Mouse (Mus musculus) MEL (cell line): ENCODE measurements around the gene C1qc. TPM values are rescaled to one million over a fixed set of nuclear protein-coding genes. Genes with fewer than 3 reads are reported as not detected.

Source experiments
- DNase-seq: peaks from one replicate; pipeline ENCODE4 v3.0.0; 2011; ENCODE audit warnings: low read depth, low spot score
- H3K27ac ChIP-seq: 2 replicates; pipeline ENCODE4 v1.5.1; 2012; ENCODE audit warnings: low read depth, mild to moderate bottlenecking, control low read depth, low read length, moderate library complexity; ENCODE audit not compliant: control insufficient read depth
- H3K27me3 ChIP-seq, 2 experiments: fragments of 150-350 bp in 1 of 2; sonication (generic) in 1 of 2; 2 replicates each; pipeline ENCODE4 v1.6.1; 2012; ENCODE audit warnings: low read length in 2 of 2, mild to moderate bottlenecking in 2 of 2, improper control_type of control experiment in 1 of 2, moderate library complexity in 1 of 2; ENCODE audit not compliant: insufficient read depth in 2 of 2, control insufficient read depth in 1 of 2
- H3K36me3 ChIP-seq, 2 experiments: 2 replicates each; pipeline ENCODE4 v1.6.1; 2012 to 2014; ENCODE audit warnings: low read length in 2 of 2, improper control_type of control experiment in 1 of 2, inconsistent platforms in 1 of 2, mild to moderate bottlenecking in 1 of 2; ENCODE audit not compliant: insufficient read depth in 2 of 2, control insufficient read depth in 1 of 2
- H3K4me1 ChIP-seq, 2 experiments: fragments of 150-350 bp in 1 of 2; sonication (generic) in 1 of 2; 2 replicates each; pipeline ENCODE4 v1.6.1; 2012; ENCODE audit warnings: low read length in 2 of 2, improper control_type of control experiment in 1 of 2, mild to moderate bottlenecking in 1 of 2; ENCODE audit not compliant: insufficient read depth in 2 of 2, control insufficient read depth in 1 of 2
- H3K4me3 ChIP-seq, 2 experiments: fragments of 150-350 bp in 1 of 2; sonication (generic) in 1 of 2; 2 replicates each; pipeline ENCODE4 v1.5.1; 2012; ENCODE audit warnings: low read depth in 2 of 2, low read length in 2 of 2, mild to moderate bottlenecking in 2 of 2, moderate library complexity in 2 of 2, control low read depth in 1 of 2, improper control_type of control experiment in 1 of 2; ENCODE audit not compliant: control insufficient read depth in 1 of 2, insufficient read depth in 1 of 2
- H3K79me2 ChIP-seq: 2 replicates; pipeline ENCODE4 v1.6.1; 2012; ENCODE audit warnings: mild to moderate bottlenecking, low read length, moderate library complexity; ENCODE audit not compliant: control insufficient read depth, poor library complexity, insufficient read depth
- H3K9ac ChIP-seq: 2 replicates; pipeline ENCODE4 v1.6.1; 2012; ENCODE audit warnings: low read depth, mild to moderate bottlenecking, control low read depth, low read length, moderate library complexity; ENCODE audit not compliant: control insufficient read depth, poor library complexity, severe bottlenecking
- H3K9me3 ChIP-seq: fragments of 150-350 bp; sonication (generic); replicated peaks from 2 replicates; pipeline ENCODE4 v1.6.1; 2012; ENCODE audit warnings: mild to moderate bottlenecking, low read length, improper control_type of control experiment, moderate library complexity; ENCODE audit not compliant: insufficient read depth
- CHD1 ChIP-seq: IDR thresholded peaks from 2 replicates; pipeline ENCODE4 v1.6.1; 2012; ENCODE audit warnings: low read depth, mild to moderate bottlenecking, inconsistent platforms, low read length, improper control_type of control experiment
- CTCF ChIP-seq, 3 experiments: IDR thresholded peaks in 2 of 3; conservative IDR thresholded peaks in 1 of 3; 2 replicates each; pipeline ENCODE4 v1.5.1; 2011 to 2012; ENCODE audit warnings: low read length in 3 of 3, low read depth in 2 of 3, mild to moderate bottlenecking in 2 of 3, improper control_type of control experiment in 1 of 3, inconsistent platforms in 1 of 3, mixed read lengths in 1 of 3, moderate library complexity in 1 of 3; ENCODE audit not compliant: control insufficient read depth in 1 of 3, insufficient read depth in 1 of 3, poor library complexity in 1 of 3, severe bottlenecking in 1 of 3
- EP300 ChIP-seq, 2 experiments: IDR thresholded peaks; 2 replicates each; pipeline ENCODE4 v1.6.1; 2011; ENCODE audit warnings: improper control_type of control experiment in 2 of 2, low read length in 2 of 2, low read depth in 1 of 2, mild to moderate bottlenecking in 1 of 2
- KAT2A ChIP-seq: conservative IDR thresholded peaks from 2 replicates; pipeline ENCODE4 v1.6.1; 2012; ENCODE audit warnings: low read depth, low read length, improper control_type of control experiment, inconsistent platforms
- MEF2A ChIP-seq: IDR thresholded peaks from 2 replicates; pipeline ENCODE4 v1.6.1; 2014; ENCODE audit warnings: low read depth, mild to moderate bottlenecking, inconsistent platforms, low read length, improper control_type of control experiment; ENCODE audit not compliant: poor library complexity, insufficient replicate concordance, severe bottlenecking; ENCODE audit errors: extremely low read depth
- MXI1 ChIP-seq: IDR thresholded peaks from 2 replicates; pipeline ENCODE4 v1.6.1; 2011; ENCODE audit warnings: mild to moderate bottlenecking, low read depth, low read length, improper control_type of control experiment
- MYC ChIP-seq: IDR thresholded peaks from 2 replicates; pipeline ENCODE4 v1.6.1; 2011; ENCODE audit warnings: low read depth, mild to moderate bottlenecking, low read length, improper control_type of control experiment, moderate library complexity
- NELFE ChIP-seq: IDR thresholded peaks from 2 replicates; pipeline ENCODE4 v1.6.1; 2011; ENCODE audit warnings: low read depth, low read length, improper control_type of control experiment
- NRF1 ChIP-seq: IDR thresholded peaks from 2 replicates; pipeline ENCODE4 v1.6.1; 2014; ENCODE audit warnings: low read depth, mild to moderate bottlenecking, inconsistent platforms, low read length, improper control_type of control experiment, moderate library complexity; ENCODE audit not compliant: poor library complexity, insufficient read depth, severe bottlenecking
- POLR2A ChIP-seq, 2 experiments: IDR thresholded peaks; 2 replicates each; pipeline ENCODE4 v1.6.1; 2011 to 2012; ENCODE audit warnings: low read length in 2 of 2, mild to moderate bottlenecking in 2 of 2, control low read depth in 1 of 2, improper control_type of control experiment in 1 of 2, low read depth in 1 of 2, moderate library complexity in 1 of 2; ENCODE audit not compliant: control insufficient read depth in 1 of 2, insufficient read depth in 1 of 2, poor library complexity in 1 of 2
- POLR2AphosphoS2 ChIP-seq: IDR thresholded peaks from 2 replicates; pipeline ENCODE4 v1.6.1; 2011; ENCODE audit warnings: low read length, improper control_type of control experiment
- POLR2AphosphoS5 ChIP-seq: IDR thresholded peaks from 2 replicates; pipeline ENCODE4 v1.6.1; 2012; ENCODE audit warnings: low read depth, borderline replicate concordance, mild to moderate bottlenecking, inconsistent platforms, low read length, moderate library complexity, mixed read lengths
- RCOR1 ChIP-seq: IDR thresholded peaks from 2 replicates; pipeline ENCODE4 v1.6.1; 2012; ENCODE audit warnings: low read depth, mild to moderate bottlenecking, inconsistent platforms, low read length, improper control_type of control experiment
- SIN3A ChIP-seq: IDR thresholded peaks from 2 replicates; pipeline ENCODE4 v1.6.1; 2012; ENCODE audit warnings: low read length, improper control_type of control experiment, inconsistent platforms
- SMC3 ChIP-seq: IDR thresholded peaks from 2 replicates; pipeline ENCODE4 v1.6.1; 2011; ENCODE audit warnings: low read depth, low read length, improper control_type of control experiment
- UBTF ChIP-seq: IDR thresholded peaks from 2 replicates; pipeline ENCODE4 v1.6.1; 2012; ENCODE audit warnings: low read depth, mild to moderate bottlenecking, inconsistent platforms, low read length, improper control_type of control experiment, moderate library complexity, borderline replicate concordance; ENCODE audit not compliant: insufficient read depth
- USF2 ChIP-seq, 2 experiments: IDR thresholded peaks; 2 replicates each; pipeline ENCODE4 v1.6.1; 2011 to 2012; ENCODE audit warnings: improper control_type of control experiment in 2 of 2, low read length in 2 of 2, borderline replicate concordance in 1 of 2, inconsistent platforms in 1 of 2, low read depth in 1 of 2, mild to moderate bottlenecking in 1 of 2; ENCODE audit not compliant: insufficient read depth in 1 of 2
- ZC3H11A ChIP-seq: IDR thresholded peaks from 2 replicates; pipeline ENCODE4 v1.6.1; 2012; ENCODE audit warnings: low read depth, mild to moderate bottlenecking, inconsistent platforms, low read length, improper control_type of control experiment
- ZMIZ1 ChIP-seq: IDR thresholded peaks from 2 replicates; pipeline ENCODE4 v1.6.1; 2012; ENCODE audit warnings: low read depth, mild to moderate bottlenecking, inconsistent platforms, low read length, improper control_type of control experiment, moderate library complexity
- ZNF384 ChIP-seq: IDR thresholded peaks from 2 replicates; pipeline ENCODE4 v1.6.1; 2012; ENCODE audit warnings: low read depth, mild to moderate bottlenecking, inconsistent platforms, low read length, improper control_type of control experiment
- polyA plus RNA-seq, 2 experiments: library from polyadenylated mRNA; stranded (reverse) in 1 of 2; unstranded in 1 of 2; fragments of >175 nt in 1 of 2; fragments of >200 nt in 1 of 2; gene quantifications; 2 replicates each; pipeline versions ENCODE4 v1.2.1 to v1.2.4; 2012; ENCODE audit warnings: low replicate concordance in 2 of 2, low read depth in 1 of 2; ENCODE audit not compliant: insufficient read length in 2 of 2, insufficient read depth in 1 of 2, missing spikeins in 1 of 2
- total RNA-seq: library from RNA; depleted of rRNA; stranded (reverse); fragments of 300-350 nt; gene quantifications from 2 replicates; pipeline ENCODE4 v1.2.3, GENCODE M21; 2012

Gene C1qc
- total and polyA plus RNA-seq, 3 experiments, result not detected

DNA sequence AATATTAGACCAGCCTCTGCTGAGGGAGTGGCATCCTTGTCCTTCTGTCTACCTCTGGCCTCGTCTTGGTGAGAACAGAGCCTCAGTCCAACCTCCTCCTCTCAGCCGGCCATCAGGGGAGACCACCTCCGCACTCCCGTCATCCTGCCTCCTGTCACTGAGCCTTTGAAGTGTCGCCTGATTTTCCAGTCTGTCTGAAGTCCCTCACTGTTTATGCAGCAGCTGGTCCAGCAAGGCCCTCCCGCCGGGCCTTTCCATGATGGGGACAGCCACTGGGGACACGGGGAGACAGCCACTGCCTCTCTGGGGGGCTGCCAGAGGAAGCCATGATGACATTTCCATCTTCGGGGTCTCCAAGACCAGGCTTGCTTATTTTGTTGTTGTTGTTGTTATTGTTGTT lies 20.0 kb upstream of the C1qc start:
- DNase-seq, result no peak
- no peak overlapping the region for H3K4me3 ChIP-seq
- H3K9me3 ChIP-seq, result no peaks in the 10 kb centered on the region
- no peaks in the 10 kb centered on the region for H3K27me3 ChIP-seq
- no peak overlapping the region for H3K9ac ChIP-seq
- no peak overlapping the region for H3K27ac ChIP-seq
- H3K79me2 ChIP-seq, result no peaks in the 10 kb centered on the region
- H3K4me1 ChIP-seq, result no peaks in the 10 kb centered on the region
- H3K36me3 ChIP-seq, result no peaks in the 10 kb centered on the region
- no peak for TF ChIP-seq SMC3
- TF ChIP-seq MXI1, result no peak
- no peak for TF ChIP-seq ZNF384
- no peak for TF ChIP-seq POLR2AphosphoS5
- TF ChIP-seq CTCF (IDR thresholded peaks at IDR 0.05 in 2 of 3, conservative IDR thresholded peaks at IDR 0.05 in 1 of 3; ENCODE audit: control insufficient read depth in 1 of 3, insufficient read depth in 1 of 3, low read depth in 2 of 3, low read length in 3 of 3, poor library complexity in 1 of 3, severe bottlenecking in 1 of 3), result no peak
- TF ChIP-seq USF2 (IDR thresholded peaks at IDR 0.05; ENCODE audit: borderline replicate concordance in 1 of 2, insufficient read depth in 1 of 2, low read depth in 1 of 2, low read length in 2 of 2), result no peak
- no peak for TF ChIP-seq ZC3H11A
- no peak for TF ChIP-seq UBTF
- no peak for TF ChIP-seq SIN3A
- TF ChIP-seq POLR2AphosphoS2, result no peak

DNA sequence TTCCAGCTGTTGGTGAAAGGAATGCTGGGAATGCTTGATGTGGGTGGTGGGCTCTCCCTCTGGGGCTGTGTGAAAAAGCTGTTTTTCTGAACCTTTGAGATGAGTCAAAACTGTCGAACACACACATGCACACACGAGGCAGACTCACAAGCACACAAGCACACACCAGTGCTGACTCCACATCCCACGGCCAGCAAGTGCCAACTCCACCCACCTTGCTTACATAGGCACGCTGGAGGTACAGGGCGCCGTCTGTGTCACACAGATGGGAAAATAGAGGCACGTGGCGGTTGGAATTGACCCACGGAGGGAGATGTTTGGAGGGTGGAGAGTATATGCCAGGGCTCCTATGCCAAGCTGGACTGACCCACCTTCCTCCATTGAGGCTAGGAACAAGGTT lies 18.9 kb upstream of the C1qc start:
- no peaks in the 10 kb centered on the region for H3K4me1 ChIP-seq
- no peaks in the 10 kb centered on the region for H3K36me3 ChIP-seq
- H3K27ac ChIP-seq, result no peak overlapping the region
- no peaks in the 10 kb centered on the region for H3K79me2 ChIP-seq
- no peak overlapping the region for H3K4me3 ChIP-seq
- no peak overlapping the region for H3K9ac ChIP-seq
- no peak for TF ChIP-seq NELFE
- TF ChIP-seq KAT2A, result no peak
- no peak for TF ChIP-seq SIN3A
- no peak for TF ChIP-seq EP300 (IDR thresholded peaks at IDR 0.05; ENCODE audit: low read depth in 1 of 2, low read length in 2 of 2)
- TF ChIP-seq MYC, result no peak
- TF ChIP-seq ZMIZ1, result no peak
- TF ChIP-seq, all 39 proteins: peak for 0
- DNase-seq, result no peak
- Histone ChIP-seq H3K27me3 (no peaks in the 10 kb centered on the region), H3K9me3 (no peaks in the 10 kb centered on the region)

DNA sequence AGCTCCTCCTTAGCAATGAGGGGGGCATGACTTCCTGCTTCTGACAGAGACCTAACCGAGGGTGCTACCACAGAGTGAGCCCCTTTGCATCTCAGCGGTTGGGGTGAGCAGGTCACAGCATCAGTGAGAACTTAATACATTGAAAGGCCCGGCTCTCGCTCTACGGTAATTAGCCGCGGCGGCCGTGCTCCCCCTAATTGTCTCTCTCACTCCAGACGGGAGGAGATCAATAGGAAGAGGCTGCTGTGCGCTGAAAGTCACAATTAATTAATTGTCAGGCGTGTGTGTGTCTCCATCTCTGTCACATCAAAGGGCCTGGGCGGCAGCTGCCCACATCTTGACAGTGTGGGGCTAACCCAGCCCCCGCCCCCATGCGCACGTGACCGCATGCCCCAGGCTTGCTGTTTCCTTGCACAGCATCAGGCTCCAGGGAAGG lies 18.4 kb upstream of the C1qc start:
- Histone ChIP-seq H3K27me3 (no peaks in the 10 kb centered on the region), H3K4me1 (no peaks in the 10 kb centered on the region), H3K27ac (no peak overlapping the region)

More for the DNA sequence above, 18.4 kb upstream of the C1qc start:
- H3K9me3 ChIP-seq, result no peaks in the 10 kb centered on the region
- H3K36me3 ChIP-seq, result no peaks in the 10 kb centered on the region
- no peak overlapping the region for H3K9ac ChIP-seq
- DNase-seq, result no peak
- TF ChIP-seq POLR2A (IDR thresholded peaks at IDR 0.05; ENCODE audit: control insufficient read depth in 1 of 2, insufficient read depth in 1 of 2, low read depth in 1 of 2, low read length in 2 of 2, poor library complexity in 1 of 2) (no peak), RCOR1 (no peak), MEF2A (no peak), NRF1 (no peak), CTCF (IDR thresholded peaks at IDR 0.05 in 2 of 3, conservative IDR thresholded peaks at IDR 0.05 in 1 of 3; ENCODE audit: control insufficient read depth in 1 of 3, insufficient read depth in 1 of 3, low read depth in 2 of 3, low read length in 3 of 3, poor library complexity in 1 of 3, severe bottlenecking in 1 of 3) (no peak), POLR2AphosphoS2 (no peak), EP300 (IDR thresholded peaks at IDR 0.05; ENCODE audit: low read depth in 1 of 2, low read length in 2 of 2) (no peak), CHD1 (no peak), USF2 (IDR thresholded peaks at IDR 0.05; ENCODE audit: borderline replicate concordance in 1 of 2, insufficient read depth in 1 of 2, low read depth in 1 of 2, low read length in 2 of 2) (no peak)
- no peak overlapping the region for H3K4me3 ChIP-seq
- no peaks in the 10 kb centered on the region for H3K79me2 ChIP-seq
